Mouse (Mus musculus) intestine, embryonic 16.5 days (tissue): Measurements from ENCODE around the gene Gm21987. TPM values are rescaled to one million over a fixed set of nuclear protein-coding genes. Genes with fewer than 3 reads are reported as not detected.

ENCODE experiments used
- ATAC-seq: fragments of 200-750 bp; cut with Nextera tagmentation; 2 replicates; pipeline ENCODE4 v1.8.0; 2017; ENCODE audit warnings: moderate TSS enrichment, moderate library complexity
- H3K27ac ChIP-seq: fragments of 300-500 bp; sonication (generic); 2 replicates; pipeline ENCODE4 v1.5.1; 2014; ENCODE audit warnings: mild to moderate bottlenecking, low read length
- H3K27me3 ChIP-seq: fragments of 300-500 bp; sonication (generic); replicated peaks from 2 replicates; pipeline ENCODE4 v1.6.1; 2014; ENCODE audit warnings: low read length, control low read depth, mixed read lengths; ENCODE audit not compliant: control insufficient read depth, insufficient read depth
- H3K36me3 ChIP-seq: fragments of 300-500 bp; sonication (generic); 2 replicates; pipeline ENCODE4 v1.6.1; 2014; ENCODE audit warnings: low read length, control low read depth; ENCODE audit not compliant: control insufficient read depth, insufficient read depth
- H3K4me1 ChIP-seq: fragments of 300-500 bp; sonication (generic); 2 replicates; pipeline ENCODE4 v1.6.1; 2014; ENCODE audit warnings: low read length, control low read depth, mixed read lengths; ENCODE audit not compliant: control insufficient read depth, insufficient read depth
- H3K4me2 ChIP-seq: fragments of 300-500 bp; sonication (generic); 2 replicates; pipeline ENCODE4 v1.6.1; 2014; ENCODE audit warnings: low read depth, low read length, control low read depth
- H3K4me3 ChIP-seq: fragments of 300-500 bp; sonication (generic); 2 replicates; pipeline ENCODE4 v1.5.1; 2014; ENCODE audit warnings: mild to moderate bottlenecking, low read length
- H3K9ac ChIP-seq: fragments of 300-500 bp; sonication (generic); 2 replicates; pipeline ENCODE4 v1.6.1; 2014; ENCODE audit warnings: low read depth, low read length
- H3K9me3 ChIP-seq: fragments of 300-500 bp; sonication (generic); 2 replicates; pipeline ENCODE4 v1.6.1; 2016; ENCODE audit warnings: low read length, control low read depth; ENCODE audit not compliant: control insufficient read depth
- WGBS: fragments of 180-500 bp; shearing (Covaris S2); extraction: QIAGEN DNeasy Blood & Tissue Kit; methylation state at CpG from one replicate; pipeline ENCODE4 v1.1.7; 2014; 5-methylcytosine and 5-hydroxymethylcytosine counted together
- polyA plus RNA-seq: library from polyadenylated mRNA; unstranded; fragments of >200 nt; fragmentation: Nextera tagmentation; extraction: Ambion mirVana; gene quantifications from 2 replicates; pipeline ENCODE4 v1.2.1, GENCODE M21; 2015

Gm21987 gene
- polyA plus RNA-seq, 1 experiment from 2014 or later: 0.54 TPM

- no peak overlapping the region for H3K9ac ChIP-seq
- H3K4me2 ChIP-seq: no peak overlapping the region
- H3K36me3 ChIP-seq: no peaks in the 10 kb centered on the region
- no peaks in the 10 kb centered on the region for H3K4me1 ChIP-seq
- H3K27me3 ChIP-seq: no peaks in the 10 kb centered on the region
- H3K4me3 ChIP-seq: no peak overlapping the region
- WGBS: 75% methylated on average over 5 of the region's 5 CpGs
- no peak overlapping the region for H3K27ac ChIP-seq
- no peaks in the 10 kb centered on the region for H3K9me3 ChIP-seq
- ATAC-seq: no peak
Measured at GRCm38 (mm10) chr16:38406293-38406692, 59.5 kb downstream of the Gm21987 start.

DNA sequence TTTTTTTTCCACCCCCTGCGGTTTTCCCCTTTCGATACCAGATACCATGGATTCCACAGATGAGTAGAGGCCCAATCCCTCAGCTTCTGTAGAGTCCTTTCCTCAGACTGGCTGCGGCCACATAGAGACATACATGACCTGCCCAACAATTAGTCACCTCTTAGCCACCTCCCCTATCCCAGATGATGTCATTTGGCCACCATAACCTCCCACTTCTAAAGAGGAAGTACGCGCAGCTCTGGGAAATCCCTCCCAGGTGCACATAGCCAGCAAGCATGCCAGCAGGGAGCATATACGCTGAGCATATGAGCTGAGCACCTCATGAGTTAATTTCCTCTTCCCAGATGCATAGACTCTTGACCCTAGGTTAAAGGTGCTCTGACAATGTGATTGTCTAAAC, 59.9 kb downstream of the Gm21987 start:
- no peaks in the 10 kb centered on the region for H3K27me3 ChIP-seq
- H3K4me1 ChIP-seq: no peaks in the 10 kb centered on the region
- no peaks in the 10 kb centered on the region for H3K36me3 ChIP-seq
- no peak overlapping the region for H3K4me2 ChIP-seq
- H3K4me3 ChIP-seq: no peak overlapping the region
- 77% methylated on average over 6 of the region's 6 CpGs for WGBS
- peak; percentile 56; the same call in 1 of the 2 replicates for ATAC-seq
- H3K9ac ChIP-seq: no peak overlapping the region
- no peak overlapping the region for H3K27ac ChIP-seq
- no peaks in the 10 kb centered on the region for H3K9me3 ChIP-seq

DNA sequence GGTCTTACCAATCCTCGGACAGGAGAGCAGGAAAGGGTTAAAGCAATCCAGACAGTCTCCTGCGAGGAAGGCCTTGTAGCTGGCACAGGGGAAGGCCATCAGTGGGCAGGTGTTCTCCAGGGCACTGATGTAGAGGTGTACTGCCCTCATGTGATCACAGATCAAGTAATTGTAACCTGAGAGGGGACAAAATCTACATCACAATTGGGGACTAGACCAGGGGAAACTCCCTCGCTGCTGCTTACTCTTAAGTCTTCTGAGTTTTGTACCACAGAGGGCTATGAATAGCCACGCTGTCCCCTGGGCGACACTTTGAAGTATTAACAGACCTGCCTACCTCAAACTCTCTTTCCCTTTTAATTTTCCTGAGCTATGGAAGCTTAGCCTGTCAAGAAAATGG, 60.7 kb downstream of the Gm21987 start:
- ATAC-seq: no peak
- H3K4me3 ChIP-seq: no peak overlapping the region
- WGBS: 52% methylated on average over 5 of the region's 5 CpGs
- no peaks in the 10 kb centered on the region for H3K36me3 ChIP-seq
- no peaks in the 10 kb centered on the region for H3K4me1 ChIP-seq
- no peaks in the 10 kb centered on the region for H3K9me3 ChIP-seq
- H3K27me3 ChIP-seq: no peaks in the 10 kb centered on the region
- no peak overlapping the region for H3K27ac ChIP-seq
- H3K4me2 ChIP-seq: no peak overlapping the region
- H3K9ac ChIP-seq: no peak overlapping the region

GRCm38 (mm10) chr16:38408416-38408815, 61.6 kb downstream of the Gm21987 start:
- WGBS: 90% methylated on average over 8 of the region's 8 CpGs
- H3K27ac ChIP-seq: no peak overlapping the region
- no peak overlapping the region for H3K9ac ChIP-seq
- no peaks in the 10 kb centered on the region for H3K4me1 ChIP-seq
- no peak for ATAC-seq
- H3K4me2 ChIP-seq: no peak overlapping the region
- no peaks in the 10 kb centered on the region for H3K9me3 ChIP-seq
- no peaks in the 10 kb centered on the region for H3K36me3 ChIP-seq
- no peak overlapping the region for H3K4me3 ChIP-seq
- no peaks in the 10 kb centered on the region for H3K27me3 ChIP-seq

Other genes with a start within 250 kb of the Gm21987 start
- 17.4 and 17.9 TPM in 2 replicates for gene Nr1i2, start 52.2 kb upstream of the Gm21987 start, polyA plus RNA-seq
- gene Maats1, start 4.9 kb upstream of the Gm21987 start, polyA plus RNA-seq: 0.18 and 0.31 TPM in 2 replicates
- 223 and 249 TPM in 2 replicates for gene Cox17, start within 50 bp of the Gm21987 start, polyA plus RNA-seq
- gene Popdc2, start 15.2 kb downstream of the Gm21987 start, polyA plus RNA-seq: 15.0 and 20.2 TPM in 2 replicates
- 1.3 and 1.9 TPM in 2 replicates for gene Pla1a, start 86.1 kb downstream of the Gm21987 start, polyA plus RNA-seq
- gene Adprh, start 105.7 kb downstream of the Gm21987 start, polyA plus RNA-seq: 85.1 and 88.9 TPM in 2 replicates
- gene Cd80, start 108.5 kb downstream of the Gm21987 start, polyA plus RNA-seq: 0.18 and 0.27 TPM in 2 replicates
- 22.6 and 23.6 TPM in 2 replicates for gene Timmdc1, start 175.6 kb downstream of the Gm21987 start, polyA plus RNA-seq
- 31.5 and 33.9 TPM in 2 replicates for gene Poglut1, start 203.2 kb downstream of the Gm21987 start, polyA plus RNA-seq
- gene Tmem39a, start 211.7 kb downstream of the Gm21987 start, polyA plus RNA-seq: 81.4 and 83.2 TPM in 2 replicates